Mouse (Mus musculus) embryonic facial prominence, embryonic 11.5 days (tissue): ENCODE data around the gene Cfp. TPM values are rescaled to one million over a fixed set of nuclear protein-coding genes. Genes with fewer than 3 reads are reported as not detected.
A peak's percentile ranks its signal among the peaks of the same experiment; 100 is the strongest.

Experiments used
- ATAC-seq: fragments of 200-750 bp; cut with Nextera tagmentation; replicated peaks from 2 replicates; pipeline ENCODE4 v1.8.0; 2017; ENCODE audit warnings: low read depth; ENCODE audit not compliant: insufficient number of reproducible peaks, low FRiP score, low TSS enrichment
- DNase-seq: peaks from one replicate; pipeline ENCODE4 v3.0.0-alpha.2; 2015; ENCODE audit warnings: low spot score
- H3K27ac ChIP-seq: fragments of 300-500 bp; sonication (generic); replicated peaks from 2 replicates; pipeline ENCODE4 v1.5.1; 2014; ENCODE audit warnings: mild to moderate bottlenecking, low read depth, low read length, control low read depth
- H3K27me3 ChIP-seq: fragments of 300-500 bp; sonication (generic); 2 replicates; pipeline ENCODE4 v1.6.1; 2014; ENCODE audit warnings: mild to moderate bottlenecking, low read length, moderate library complexity, mixed read lengths; ENCODE audit not compliant: control insufficient read depth, insufficient read depth
- H3K36me3 ChIP-seq: fragments of 300-500 bp; sonication (generic); replicated peaks from 2 replicates; pipeline ENCODE4 v1.6.1; 2014; ENCODE audit warnings: low read depth, mild to moderate bottlenecking, low read length, moderate library complexity, mixed read lengths; ENCODE audit not compliant: control insufficient read depth, insufficient read depth
- H3K4me1 ChIP-seq: fragments of 300-500 bp; sonication (generic); 2 replicates; pipeline ENCODE4 v1.6.1; 2014; ENCODE audit warnings: low read length, mixed read lengths; ENCODE audit not compliant: control insufficient read depth, insufficient read depth
- H3K4me2 ChIP-seq: fragments of 300-500 bp; sonication (generic); 2 replicates; pipeline ENCODE4 v1.6.1; 2014; ENCODE audit warnings: low read depth, mild to moderate bottlenecking, control low read depth, low read length, moderate library complexity
- H3K4me3 ChIP-seq: fragments of 300-500 bp; sonication (generic); 2 replicates; pipeline ENCODE4 v1.5.1; 2014; ENCODE audit warnings: low read depth, low read length, control low read depth
- H3K9ac ChIP-seq: fragments of 300-500 bp; sonication (generic); replicated peaks from 2 replicates; pipeline ENCODE4 v1.6.1; 2014; ENCODE audit warnings: mild to moderate bottlenecking, control low read depth, low read length
- H3K9me3 ChIP-seq: fragments of 300-500 bp; sonication (generic); replicated peaks from 2 replicates; pipeline ENCODE4 v1.6.1; 2016; ENCODE audit warnings: mild to moderate bottlenecking, low read length, inconsistent platforms, mixed read lengths; ENCODE audit not compliant: control insufficient read depth
- WGBS: fragments of 180-500 bp; shearing (Covaris S2); extraction: QIAGEN DNeasy Blood & Tissue Kit; methylation state at CpG from one replicate; pipeline ENCODE4 v1.1.7; 2014; 5-methylcytosine and 5-hydroxymethylcytosine counted together
- polyA plus RNA-seq: library from polyadenylated mRNA; unstranded; fragments of >200 nt; fragmentation: Nextera tagmentation; extraction: Ambion mirVana; gene quantifications from 2 replicates; pipeline ENCODE4 v1.2.1, GENCODE M21; 2014

Gene Cfp
- 2.1 and 3.4 TPM in 2 replicates for polyA plus RNA-seq

DNA sequence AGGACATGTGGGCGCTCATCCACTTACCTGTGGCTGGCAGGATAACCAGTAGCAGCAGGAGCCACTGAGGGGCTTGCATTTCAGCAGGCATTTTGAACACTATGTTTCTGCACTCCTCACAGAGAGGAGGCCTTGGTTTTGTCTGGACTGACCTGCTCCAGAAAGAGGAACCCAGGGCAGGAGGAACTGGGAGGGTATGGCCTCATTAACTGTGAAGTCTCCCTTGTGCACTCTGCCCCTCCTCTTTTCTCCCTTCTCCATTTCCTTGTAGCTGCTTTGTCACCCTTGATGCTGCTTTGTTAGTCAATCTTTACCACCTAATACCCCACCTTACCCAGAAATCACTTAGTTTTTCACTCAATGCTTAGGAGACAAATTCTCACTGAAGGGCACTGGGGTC lies at the start of gene Cfp:
Cfp (minus strand) TSS at position 192 of the 400 bp plus-strand sequence.
- H3K4me3 ChIP-seq: no peak within 1 kb of the TSS
- no peak within 1 kb of the TSS for H3K4me2 ChIP-seq
- no peaks in the 10 kb centered on the region for H3K4me1 ChIP-seq
- ATAC-seq: no peak
- no peaks in the 10 kb centered on the region; the same call in 1 of the 2 replicates for H3K36me3 ChIP-seq
- DNase-seq: no peak
- no peak within 1 kb of the TSS for H3K27ac ChIP-seq
- no peak within 1 kb of the TSS for H3K9ac ChIP-seq
- 90% methylated on average over 1 of the region's 1 CpGs for WGBS
- no peaks in the 10 kb centered on the region for H3K9me3 ChIP-seq
- no peaks in the 10 kb centered on the region for H3K27me3 ChIP-seq

DNA sequence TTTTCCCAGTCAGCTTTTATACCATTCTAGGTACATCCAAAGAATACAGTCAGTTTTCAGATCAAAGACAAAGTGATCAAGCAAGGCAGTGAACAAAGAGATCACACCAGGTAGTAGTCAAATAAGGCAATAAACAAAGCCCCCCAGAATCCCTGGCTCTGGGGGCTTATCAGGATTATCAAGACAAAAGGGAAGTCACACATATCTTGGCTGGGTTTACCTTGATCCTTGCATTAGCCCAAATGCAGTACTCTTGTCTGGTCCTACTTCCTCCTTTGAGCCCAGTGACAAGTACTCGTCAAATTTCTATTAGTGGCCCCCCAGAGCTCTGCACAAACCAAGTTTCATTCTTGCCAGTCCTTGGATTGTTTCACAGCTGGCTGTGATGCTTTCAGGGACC lies 49.5 kb upstream of the Cfp start:
- Histone ChIP-seq H3K36me3 (no peaks in the 10 kb centered on the region), H3K9me3 (no peaks in the 10 kb centered on the region), H3K4me1 (no peaks in the 10 kb centered on the region), H3K27ac (no peak overlapping the region), H3K4me3 (no peak overlapping the region), H3K27me3 (no peaks in the 10 kb centered on the region), H3K4me2 (no peak overlapping the region), H3K9ac (no peak overlapping the region)
- WGBS: 91% methylated on average over 1 of the region's 1 CpGs
- DNase-seq (no peak), ATAC-seq (no peak)

DNA sequence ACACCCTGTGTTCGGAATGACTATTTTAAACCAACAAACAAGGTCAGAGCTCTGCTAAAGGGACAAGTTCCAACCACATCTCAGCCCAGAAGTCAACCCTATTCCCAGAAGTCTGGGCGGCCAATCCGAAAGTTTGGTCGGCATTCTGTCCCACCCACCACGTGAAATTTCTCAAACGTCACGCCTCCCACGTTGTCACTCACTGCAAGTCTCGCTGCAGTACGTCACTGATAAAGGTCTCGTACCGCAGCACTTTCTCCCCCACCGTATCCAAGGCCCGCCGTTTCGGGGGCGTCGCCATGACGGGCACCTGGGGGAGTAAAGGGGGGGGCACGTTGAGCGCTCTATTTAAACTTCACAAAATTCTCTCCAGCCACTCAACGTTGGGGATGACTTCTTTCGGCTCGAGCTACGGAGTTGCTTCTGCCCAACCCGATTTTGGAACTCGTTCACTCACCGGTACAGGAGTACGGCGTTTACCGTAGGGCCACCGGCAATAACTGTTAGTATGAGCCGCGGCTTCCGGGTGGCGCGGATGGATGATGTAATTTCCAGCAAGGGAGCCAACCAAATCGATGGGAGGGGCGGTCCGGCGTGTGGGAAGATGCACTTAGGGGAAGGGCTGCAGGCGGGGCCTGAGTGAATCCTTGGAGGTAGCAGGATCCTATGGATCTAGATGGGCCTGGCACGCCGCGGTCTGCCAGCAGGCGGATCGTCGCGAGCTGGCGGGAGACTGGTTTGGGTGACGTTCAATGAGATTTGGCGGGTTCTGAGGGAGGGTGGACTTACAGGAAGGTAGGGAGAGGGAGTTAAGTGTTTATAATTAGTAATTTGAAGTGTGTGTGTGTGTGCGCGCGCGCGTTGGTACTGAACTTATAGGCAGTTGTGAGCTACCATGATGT lies 30.4 kb upstream of the Cfp start, which contains the start of gene Uxt:
Uxt (minus strand) TSS at position 541 of the 902 bp plus-strand sequence.
- H3K9ac ChIP-seq: peak within 1 kb of the TSS; percentile 48
- no peaks in the 10 kb centered on the region for H3K9me3 ChIP-seq
- H3K27ac ChIP-seq: no peak within 1 kb of the TSS
- no peaks in the 10 kb centered on the region for H3K27me3 ChIP-seq
- no peaks in the 10 kb centered on the region for H3K4me1 ChIP-seq
- peak; percentile 98 for ATAC-seq
- no peaks in the 10 kb centered on the region for H3K36me3 ChIP-seq
- peak within 1 kb of the TSS; percentile 47 for H3K4me3 ChIP-seq
- DNase-seq: peak; percentile 89
- 10% methylated on average over 57 of the region's 57 CpGs for WGBS
- peak within 1 kb of the TSS; percentile 30 for H3K4me2 ChIP-seq

DNA sequence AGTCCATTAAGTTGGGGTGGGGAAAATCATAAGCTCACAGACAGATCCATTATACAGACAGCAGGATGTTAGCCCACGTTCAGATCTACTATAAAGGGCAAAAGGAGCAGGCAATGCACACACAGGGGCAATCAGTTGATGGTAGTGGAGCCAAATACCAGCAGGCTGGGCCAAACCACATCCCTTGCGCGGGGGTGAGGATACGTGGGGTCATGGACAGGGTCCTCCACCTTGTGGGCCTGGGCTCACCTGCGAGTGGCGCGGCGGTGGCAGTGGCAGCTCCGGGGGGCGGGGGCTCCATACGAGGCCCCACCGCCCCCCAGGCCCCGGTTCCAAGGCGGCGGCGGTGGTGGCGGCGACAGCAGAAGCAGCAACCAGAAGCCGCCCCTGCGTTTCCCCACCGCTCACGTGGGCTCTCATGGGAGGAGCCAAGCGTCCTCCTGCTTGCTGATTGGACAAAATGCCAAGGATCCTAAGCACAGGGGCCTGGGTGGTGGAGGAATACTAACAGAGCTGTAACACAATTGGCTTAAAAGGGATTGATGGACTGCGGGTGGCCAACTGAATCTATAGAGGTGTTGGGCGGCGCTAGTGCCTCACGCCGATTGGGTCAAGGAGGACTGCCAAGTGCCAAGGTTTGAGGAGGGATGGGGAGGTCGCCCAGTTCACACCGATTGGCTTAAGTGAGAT lies 19.0 kb upstream of the Cfp start, which contains the start of gene Elk1:
Elk1 (minus strand) TSS at position 418 of the 690 bp plus-strand sequence.
- Histone ChIP-seq H3K36me3 (no peaks in the 10 kb centered on the region), H3K27ac (no peak within 1 kb of the TSS), H3K9ac (peak within 1 kb of the TSS; percentile 64), H3K9me3 (no peaks in the 10 kb centered on the region), H3K4me2 (peak within 1 kb of the TSS; percentile 32), H3K27me3 (no peaks in the 10 kb centered on the region), H3K4me3 (peak within 1 kb of the TSS; percentile 57), H3K4me1 (no peaks in the 10 kb centered on the region)
- peak; percentile 87 for DNase-seq
- WGBS: 30% methylated on average over 29 of the region's 30 CpGs
- peak; percentile 98 for ATAC-seq

DNA sequence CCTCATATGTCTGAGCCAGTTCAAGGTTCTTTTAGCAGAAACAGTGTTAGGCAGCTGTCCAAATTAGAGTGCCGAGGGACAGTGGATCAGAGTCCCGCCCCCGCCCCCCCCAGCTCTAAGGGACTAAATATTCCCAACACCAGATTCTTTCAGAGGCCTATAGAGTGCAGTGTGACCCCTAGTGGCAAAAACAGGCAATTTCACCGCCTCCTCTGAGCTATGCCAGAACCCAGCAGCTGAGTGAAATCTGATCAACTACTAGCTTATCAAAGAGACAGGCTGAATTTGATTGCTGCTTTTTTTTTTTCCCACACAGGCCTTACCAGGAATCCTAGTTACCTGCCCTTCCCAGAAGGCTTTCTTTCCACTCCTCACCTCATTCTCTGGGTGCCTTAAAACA lies 14.7 kb upstream of the Cfp start:
- no peaks in the 10 kb centered on the region for H3K27me3 ChIP-seq
- no peaks in the 10 kb centered on the region for H3K36me3 ChIP-seq
- H3K4me2 ChIP-seq: no peak overlapping the region
- no peak overlapping the region for H3K4me3 ChIP-seq
- H3K9ac ChIP-seq: no peak overlapping the region
- DNase-seq (peak; percentile 52), ATAC-seq (no peak)
- no peak overlapping the region for H3K27ac ChIP-seq
- WGBS: 8% methylated on average over 4 of the region's 4 CpGs
- H3K4me1 ChIP-seq: no peaks in the 10 kb centered on the region
- H3K9me3 ChIP-seq: no peaks in the 10 kb centered on the region

DNA sequence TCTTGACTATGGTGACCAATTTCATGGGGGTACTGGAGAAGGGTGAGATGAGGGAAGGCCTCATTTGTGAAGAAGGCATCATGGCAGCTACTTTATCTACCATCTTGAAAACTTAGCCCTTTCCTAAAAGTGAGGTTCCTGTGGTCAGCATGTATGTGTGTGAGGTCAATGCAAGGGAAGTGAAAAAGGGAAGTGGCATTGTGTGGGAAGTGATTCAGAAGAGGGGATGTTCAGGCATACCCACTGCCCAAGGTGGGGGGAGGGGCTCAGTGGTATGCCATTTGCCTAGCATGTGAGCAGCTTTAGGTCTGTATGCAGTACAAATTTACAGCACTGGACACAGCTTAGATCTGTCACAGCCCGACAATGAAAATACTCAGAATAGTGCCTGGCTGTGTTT lies 608 bp upstream of the Cfp start:
- Histone ChIP-seq H3K27me3 (no peaks in the 10 kb centered on the region), H3K4me3 (no peak overlapping the region), H3K27ac (no peak overlapping the region), H3K9me3 (no peaks in the 10 kb centered on the region), H3K4me2 (no peak overlapping the region), H3K9ac (no peak overlapping the region), H3K36me3 (no peaks in the 10 kb centered on the region; the same call in 1 of the 2 replicates), H3K4me1 (no peaks in the 10 kb centered on the region)
- DNase-seq (no peak), ATAC-seq (no peak)
- 100% methylated on average over 1 of the region's 1 CpGs for WGBS

DNA sequence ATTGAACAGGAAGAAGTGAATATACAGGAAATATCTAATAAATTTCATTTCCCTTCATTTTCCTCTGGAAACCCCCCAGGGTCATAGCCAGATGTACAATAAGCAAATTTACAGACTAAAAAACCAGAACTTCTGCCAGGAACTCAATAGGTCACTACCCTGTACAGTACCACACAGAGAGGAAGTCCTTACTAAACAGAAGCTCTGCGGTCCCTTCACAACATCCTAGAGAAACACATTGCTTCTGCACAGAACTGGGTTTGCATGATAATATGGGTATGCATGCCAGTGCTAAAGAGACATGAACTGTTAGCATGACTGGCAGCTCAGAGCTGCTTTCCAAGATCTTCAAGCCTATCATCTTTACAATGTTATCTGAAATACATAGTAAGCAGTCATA lies 1.5 kb downstream of the Cfp start:
- no peak for ATAC-seq
- WGBS: 88% methylated on average over 1 of the region's 1 CpGs
- no peak overlapping the region for H3K9ac ChIP-seq
- no peaks in the 10 kb centered on the region; the same call in 1 of the 2 replicates for H3K36me3 ChIP-seq
- no peak overlapping the region for H3K4me2 ChIP-seq
- no peaks in the 10 kb centered on the region for H3K4me1 ChIP-seq
- H3K4me3 ChIP-seq: no peak overlapping the region
- H3K27me3 ChIP-seq: no peaks in the 10 kb centered on the region
- no peak for DNase-seq
- H3K9me3 ChIP-seq: no peaks in the 10 kb centered on the region
- no peak overlapping the region for H3K27ac ChIP-seq

DNA sequence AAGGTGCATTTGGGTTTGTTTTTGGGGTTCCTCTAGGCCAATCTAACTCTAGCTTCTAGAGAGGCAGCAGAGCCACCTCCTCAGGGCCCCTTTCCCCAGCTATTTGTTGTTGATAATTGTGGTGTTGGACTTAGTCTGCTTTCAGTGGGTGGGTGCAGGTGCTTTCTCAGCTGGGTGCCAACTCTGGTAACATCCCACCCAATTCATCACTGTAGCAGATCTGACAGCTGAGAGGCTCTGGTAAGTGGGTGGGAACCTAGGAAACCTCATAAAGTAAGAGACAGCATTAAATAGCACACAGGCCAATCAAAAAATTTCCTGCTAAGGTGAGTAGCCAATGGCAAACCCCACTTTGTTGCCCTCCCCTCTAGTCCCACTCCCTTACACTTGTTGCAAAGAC lies 6.4 kb downstream of the Cfp start:
- H3K36me3 ChIP-seq: no peaks in the 10 kb centered on the region; the same call in 1 of the 2 replicates
- H3K4me1 ChIP-seq: no peaks in the 10 kb centered on the region
- H3K9me3 ChIP-seq: no peaks in the 10 kb centered on the region
- H3K4me2 ChIP-seq: no peak overlapping the region
- H3K4me3 ChIP-seq: no peak overlapping the region
- H3K9ac ChIP-seq: no peak overlapping the region
- ATAC-seq (no peak), DNase-seq (no peak)
- no peak overlapping the region for H3K27ac ChIP-seq
- H3K27me3 ChIP-seq: no peaks in the 10 kb centered on the region
